ENCODE assay signal across 12 mouse cellular contexts in genomic region chr3:115845032-115845618, GRCm38 (mm10).
"Had no signal": no experiment of that assay in that cellular context is flagged by ENCODE, and none has a peak within 500 bp of the region (broad histone marks: within the 10 kb centered on the region; RNA-seq: fewer than 3 reads in every experiment).

No protein-coding gene starts in this region.

- DNase-seq: kidney, postnatal 10 days; kidney, postnatal 4 days; lung, adult 18-20 months; lung, postnatal 36 days; right cerebral cortex, postnatal 14 days; thymus, adult 18-20 months; thymus, postnatal 14 days had no signal

- H3K27me3 ChIP-seq: limb, embryonic 13.5 days; midbrain, embryonic 12.5 days; neural tube, embryonic 13.5 days had no signal

- H3K9me3 ChIP-seq: limb, embryonic 13.5 days; midbrain, embryonic 12.5 days; neural tube, embryonic 13.5 days had no signal

- H3K9ac ChIP-seq: limb, embryonic 13.5 days; liver, embryonic 14.5 days; midbrain, embryonic 12.5 days; neural tube, embryonic 13.5 days had no signal

- ATAC-seq: midbrain, embryonic 16.5 days had no signal

- H3K4me3 ChIP-seq: limb, embryonic 13.5 days; midbrain, embryonic 12.5 days; neural tube, embryonic 13.5 days had no signal

- H3K27ac ChIP-seq: limb, embryonic 13.5 days; liver, embryonic 14.5 days; midbrain, embryonic 12.5 days; neural tube, embryonic 13.5 days had no signal

- H3K4me2 ChIP-seq: limb, embryonic 13.5 days; midbrain, embryonic 12.5 days; neural tube, embryonic 13.5 days had no signal

- H3K4me1 ChIP-seq: limb, embryonic 13.5 days; neural tube, embryonic 13.5 days had no signal

- H3K36me3 ChIP-seq: limb, embryonic 13.5 days; midbrain, embryonic 12.5 days; neural tube, embryonic 13.5 days had no signal
